Mouse (Mus musculus): ENCODE measurements around the gene Ms4a5. TPM values are rescaled to one million over a fixed set of nuclear protein-coding genes. Genes with fewer than 3 reads are reported as not detected.
"Not testable (repeated sequence)": the region's sequence is repeated elsewhere in the genome, so short reads cannot be mapped to it uniquely, and the experiment has no call there.

The Ms4a5 gene
- not detected for total RNA-seq (2021)
- long read RNA-seq, experiment 1, result 0 reads
- long read RNA-seq, experiment 2, result 0 reads

GRCm38 (mm10) chr19:11283773-11284172, at the start of gene Ms4a5:
TSS of gene Ms4a5 (minus strand) at chr19:11283873.
- intact Hi-C loops (cut with DNase I), result no loop called here
- DNase-seq, result no peak

GRCm38 (mm10) chr19:11321123-11321522, 37.5 kb upstream of the Ms4a5 start:
- intact Hi-C loops (cut with DNase I), result no loop called here
- no peak for DNase-seq

- intact Hi-C loops (cut with DNase I), result no loop called here
- DNase-seq, result no peak
These were observed 33.1 kb upstream of the Ms4a5 start for GRCm38 (mm10) chr19:11316786-11317185.

GRCm38 (mm10) chr19:11314354-11314753, 30.7 kb upstream of the Ms4a5 start, which contains the start of gene Ms4a14:
TSS of gene Ms4a14 (minus strand) at chr19:11314454.
- no peak for DNase-seq

GRCm38 (mm10) chr19:11308888-11309287, 25.2 kb upstream of the Ms4a5 start:
- intact Hi-C loops (cut with DNase I), result no loop called here
- no peak for DNase-seq

More at GRCm38 (mm10) chr19:11314354-11314753, 30.7 kb upstream of the Ms4a5 start, which contains the start of gene Ms4a14:
- intact Hi-C loops (cut with DNase I), result no loop called here

- intact Hi-C loops (cut with DNase I); DNase-seq: not testable (repeated sequence)
These were observed 15.9 kb upstream of the Ms4a5 start for GRCm38 (mm10) chr19:11299529-11299928.

GRCm38 (mm10) chr19:11298939-11299338, 15.3 kb upstream of the Ms4a5 start:
- intact Hi-C loops (cut with DNase I), result no loop called here
- DNase-seq, result no peak

- intact Hi-C loops (cut with DNase I); DNase-seq: not testable (repeated sequence)
These were observed 9.9 kb upstream of the Ms4a5 start for GRCm38 (mm10) chr19:11293616-11294015.

- DNase-seq, result peak in 1 of 2 experiments; percentile 4
These were observed 9.3 kb upstream of the Ms4a5 start for GRCm38 (mm10) chr19:11292990-11293389.

GRCm38 (mm10) chr19:11280223-11280622, 3.5 kb downstream of the Ms4a5 start:
- no peak for DNase-seq
- intact Hi-C loops (cut with DNase I), result no loop called here

More at GRCm38 (mm10) chr19:11292990-11293389, 9.3 kb upstream of the Ms4a5 start:
- intact Hi-C loops (cut with DNase I), result no loop called here

- intact Hi-C loops (cut with DNase I), result no loop called here
- no peak for DNase-seq
These were observed 7.2 kb downstream of the Ms4a5 start for GRCm38 (mm10) chr19:11276431-11276830.

- intact Hi-C loops (cut with DNase I), result no loop called here
- no peak for DNase-seq
These were observed 16.7 kb downstream of the Ms4a5 start for GRCm38 (mm10) chr19:11266956-11267355.

- no peak for DNase-seq
- intact Hi-C loops (cut with DNase I), result no loop called here
These were observed 17.4 kb downstream of the Ms4a5 start, which contains the start of gene Ms4a1 for GRCm38 (mm10) chr19:11266052-11266845. TSS of gene Ms4a1 (minus strand) at chr19:11266241.

GRCm38 (mm10) chr19:11264602-11265185, 19.0 kb downstream of the Ms4a5 start:
- no peak for DNase-seq
- intact Hi-C loops (cut with DNase I), result no loop called here

GRCm38 (mm10) chr19:11263549-11263948, 20.1 kb downstream of the Ms4a5 start:
- no peak for DNase-seq
- intact Hi-C loops (cut with DNase I), result no loop called here

GRCm38 (mm10) chr19:11262932-11263331, 20.7 kb downstream of the Ms4a5 start:
- DNase-seq; intact Hi-C loops (cut with DNase I): not testable (repeated sequence)

- intact Hi-C loops (cut with DNase I), result no loop called here
- DNase-seq, result no peak
These were observed 22.2 kb downstream of the Ms4a5 start for GRCm38 (mm10) chr19:11261522-11261921.

GRCm38 (mm10) chr19:11244230-11244629, 39.4 kb downstream of the Ms4a5 start:
- no peak for DNase-seq
- intact Hi-C loops (cut with DNase I), result no loop called here

GRCm38 (mm10) chr19:11242560-11242959, 41.1 kb downstream of the Ms4a5 start:
- intact Hi-C loops (cut with DNase I), result no loop called here

GRCm38 (mm10) chr19:11235820-11236219, 47.9 kb downstream of the Ms4a5 start:
- DNase-seq, result no peak
- intact Hi-C loops (cut with DNase I), result no loop called here

More at GRCm38 (mm10) chr19:11242560-11242959, 41.1 kb downstream of the Ms4a5 start:
- DNase-seq, result no peak

GRCm38 (mm10) chr19:11234921-11235735, 48.5 kb downstream of the Ms4a5 start:
- intact Hi-C loops (cut with DNase I), result no loop called here
- DNase-seq, result no peak
